Mouse (Mus musculus) naive thymus-derived CD4-positive, alpha-beta T cell, adult 2 months (primary cell): ENCODE measurements around the gene Trmt10b.

Source experiments
- DNase-seq: peaks from one replicate; pipeline ENCODE4 v3.0.0-alpha.2; 2011; ENCODE audit warnings: low read depth

The Trmt10b gene

GRCm38 (mm10) chr4:45296662-45297564, at the start of gene Trmt10b:
TSS of gene Trmt10b (plus strand) at chr4:45297127.
- DNase-seq = peak; percentile 91

- no peak for DNase-seq
These were observed 45.7 kb upstream of the Trmt10b start for GRCm38 (mm10) chr4:45251265-45251664.

- DNase-seq = no peak
These were observed 44.1 kb upstream of the Trmt10b start for GRCm38 (mm10) chr4:45252861-45253262.

GRCm38 (mm10) chr4:45253839-45254601, 42.9 kb upstream of the Trmt10b start:
- DNase-seq = no peak

GRCm38 (mm10) chr4:45259232-45259832, 37.6 kb upstream of the Trmt10b start:
- no peak for DNase-seq

- no peak for DNase-seq
These were observed 35.4 kb upstream of the Trmt10b start for GRCm38 (mm10) chr4:45261551-45261950.

GRCm38 (mm10) chr4:45267883-45268282, 29.0 kb upstream of the Trmt10b start:
- DNase-seq = no peak

GRCm38 (mm10) chr4:45271041-45271452, 25.9 kb upstream of the Trmt10b start:
- DNase-seq = no peak

- no peak for DNase-seq
These were observed 21.2 kb upstream of the Trmt10b start for GRCm38 (mm10) chr4:45275770-45276169.

GRCm38 (mm10) chr4:45279292-45279691, 17.6 kb upstream of the Trmt10b start:
- DNase-seq = no peak

GRCm38 (mm10) chr4:45279981-45280548, 16.9 kb upstream of the Trmt10b start:
- peak; percentile 67 for DNase-seq

GRCm38 (mm10) chr4:45286318-45286717, 10.6 kb upstream of the Trmt10b start:
- DNase-seq = peak; percentile 18

- DNase-seq = no peak
These were observed 9.0 kb upstream of the Trmt10b start for GRCm38 (mm10) chr4:45287906-45288305.

GRCm38 (mm10) chr4:45305536-45305935, 8.6 kb downstream of the Trmt10b start:
- no peak for DNase-seq

GRCm38 (mm10) chr4:45308046-45308445, 11.1 kb downstream of the Trmt10b start:
- peak; percentile 21 for DNase-seq

GRCm38 (mm10) chr4:45308606-45309005, 11.7 kb downstream of the Trmt10b start:
- DNase-seq = no peak

- DNase-seq = no peak
These were observed 14.1 kb downstream of the Trmt10b start for GRCm38 (mm10) chr4:45311056-45311455.

- peak; percentile 79 for DNase-seq
These were observed 23.4 kb downstream of the Trmt10b start for GRCm38 (mm10) chr4:45320159-45320816.

- no peak for DNase-seq
These were observed 34.2 kb downstream of the Trmt10b start for GRCm38 (mm10) chr4:45331139-45331538.

GRCm38 (mm10) chr4:45332466-45332865, 35.5 kb downstream of the Trmt10b start:
- DNase-seq = no peak

- no peak for DNase-seq
These were observed 44.3 kb downstream of the Trmt10b start for GRCm38 (mm10) chr4:45341226-45341625.
